Mouse (Mus musculus) liver, embryonic 11.5 days (tissue): ENCODE data around the gene Hivep3. TPM values are rescaled to one million over a fixed set of nuclear protein-coding genes. Genes with fewer than 3 reads are reported as not detected.

Experiments used
- ATAC-seq: fragments of 200-750 bp; cut with Nextera tagmentation; replicated peaks from 2 replicates; pipeline ENCODE4 v1.8.0; 2017; ENCODE audit warnings: moderate number of reproducible peaks, mild to moderate bottlenecking, moderate TSS enrichment, moderate library complexity; ENCODE audit not compliant: low FRiP score
- DNase-seq: peaks from one replicate; pipeline ENCODE4 v3.0.0-alpha.2; 2017; ENCODE audit warnings: low spot score
- H3K27ac ChIP-seq: fragments of 300-500 bp; sonication (generic); 2 replicates; pipeline ENCODE4 v1.5.1; 2014; ENCODE audit warnings: mild to moderate bottlenecking, low read depth, low read length, control low read depth
- H3K27me3 ChIP-seq: fragments of 300-500 bp; sonication (generic); replicated peaks from 2 replicates; pipeline ENCODE4 v1.6.1; 2014; ENCODE audit warnings: low read length, mixed read lengths; ENCODE audit not compliant: control insufficient read depth, insufficient read depth
- H3K36me3 ChIP-seq: fragments of 300-500 bp; sonication (generic); 2 replicates; pipeline ENCODE4 v1.6.1; 2014; ENCODE audit warnings: mild to moderate bottlenecking, low read length, moderate library complexity, mixed read lengths; ENCODE audit not compliant: control insufficient read depth, insufficient read depth
- H3K4me1 ChIP-seq: fragments of 300-500 bp; sonication (generic); replicated peaks from 2 replicates; pipeline ENCODE4 v1.6.1; 2014; ENCODE audit warnings: low read length, mixed read lengths; ENCODE audit not compliant: control insufficient read depth, insufficient read depth
- H3K4me2 ChIP-seq: fragments of 300-500 bp; sonication (generic); 2 replicates; pipeline ENCODE4 v1.6.1; 2014; ENCODE audit warnings: mild to moderate bottlenecking, control low read depth, moderate library complexity
- H3K4me3 ChIP-seq: fragments of 300-500 bp; sonication (generic); 2 replicates; pipeline ENCODE4 v1.5.1; 2014; ENCODE audit warnings: low read depth, low read length, control low read depth
- H3K9ac ChIP-seq: fragments of 300-500 bp; sonication (generic); 2 replicates; pipeline ENCODE4 v1.6.1; 2014; ENCODE audit warnings: low read depth, low read length, control low read depth
- H3K9me3 ChIP-seq: fragments of 300-500 bp; sonication (generic); 2 replicates; pipeline ENCODE4 v1.6.1; 2016; ENCODE audit warnings: low read length, inconsistent platforms, mixed read lengths; ENCODE audit not compliant: control insufficient read depth
- WGBS: fragments of 180-500 bp; shearing (Covaris S2); extraction: QIAGEN DNeasy Blood & Tissue Kit; methylation state at CpG from one replicate; pipeline ENCODE4 v1.1.7; 2014; 5-methylcytosine and 5-hydroxymethylcytosine counted together
- polyA plus RNA-seq: library from polyadenylated mRNA; unstranded; fragments of >200 nt; fragmentation: Nextera tagmentation; extraction: Ambion mirVana; gene quantifications from 2 replicates; pipeline ENCODE4 v1.2.1, GENCODE M21; 2014

Hivep3 gene
- polyA plus RNA-seq, 1 experiment from 2014 or later: 2.7 TPM

- no peak overlapping the region for H3K27ac ChIP-seq
- H3K4me3 ChIP-seq: no peak overlapping the region
- H3K9me3 ChIP-seq: no peaks in the 10 kb centered on the region
- no peak overlapping the region for H3K4me2 ChIP-seq
- no peaks in the 10 kb centered on the region for H3K27me3 ChIP-seq
- ATAC-seq (no peak), DNase-seq (no peak)
- H3K4me1 ChIP-seq: no peaks in the 10 kb centered on the region; the same call in 1 of the 2 replicates
- WGBS: 72% methylated on average over 3 of the region's 3 CpGs
- no peak overlapping the region for H3K9ac ChIP-seq
- H3K36me3 ChIP-seq: no peaks in the 10 kb centered on the region
Observed at GRCm38 (mm10) chr4:119865827-119866455, 132.4 kb downstream of the Hivep3 start.

- Histone ChIP-seq H3K27ac (no peak overlapping the region), H3K4me3 (no peak overlapping the region), H3K36me3 (no peaks in the 10 kb centered on the region), H3K9ac (no peak overlapping the region), H3K27me3 (no peaks in the 10 kb centered on the region), H3K4me1 (no peaks in the 10 kb centered on the region; the same call in 1 of the 2 replicates), H3K9me3 (no peaks in the 10 kb centered on the region), H3K4me2 (no peak overlapping the region)
- ATAC-seq (no peak), DNase-seq (no peak)
- WGBS: 93% methylated on average over 3 of the region's 3 CpGs
Observed at GRCm38 (mm10) chr4:119867132-119867531, 133.5 kb downstream of the Hivep3 start.

- H3K4me1 ChIP-seq: no peaks in the 10 kb centered on the region; the same call in 1 of the 2 replicates
- H3K9ac ChIP-seq: no peak overlapping the region
- WGBS: 60% methylated on average over 6 of the region's 6 CpGs
- H3K27ac ChIP-seq: no peak overlapping the region
- H3K4me3 ChIP-seq: no peak overlapping the region
- no peaks in the 10 kb centered on the region for H3K27me3 ChIP-seq
- no peak for ATAC-seq
- no peaks in the 10 kb centered on the region for H3K36me3 ChIP-seq
- H3K9me3 ChIP-seq: no peaks in the 10 kb centered on the region
- H3K4me2 ChIP-seq: no peak overlapping the region
- no peak for DNase-seq
Observed at GRCm38 (mm10) chr4:119870411-119870810, 136.8 kb downstream of the Hivep3 start.

DNA sequence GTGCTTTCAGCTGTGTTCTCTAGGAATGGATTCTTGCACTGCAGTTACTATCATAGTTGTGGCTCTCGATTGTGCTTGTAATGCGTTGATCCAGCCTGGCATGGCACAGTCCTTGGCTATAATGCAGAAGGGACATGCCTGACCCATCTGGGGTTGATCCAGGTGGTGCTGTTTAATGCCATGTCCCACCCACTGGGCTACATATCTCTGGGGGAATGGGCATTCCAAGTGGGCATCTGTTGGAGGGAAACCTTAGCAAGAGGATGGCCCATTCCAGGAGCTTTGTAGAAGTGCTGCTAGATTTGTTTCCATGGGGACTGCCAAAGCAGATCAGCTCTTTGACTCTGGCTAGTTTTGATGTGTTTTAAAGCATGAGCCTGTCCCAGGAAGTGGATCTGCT, 137.9 kb downstream of the Hivep3 start:
- ATAC-seq: no peak
- no peak overlapping the region for H3K27ac ChIP-seq
- 89% methylated on average over 2 of the region's 2 CpGs for WGBS

GRCm38 (mm10) chr4:119871861-119872582, 138.4 kb downstream of the Hivep3 start:
- DNase-seq (no peak), ATAC-seq (no peak)
- Histone ChIP-seq H3K36me3 (no peaks in the 10 kb centered on the region), H3K27me3 (no peaks in the 10 kb centered on the region), H3K27ac (no peak overlapping the region), H3K9me3 (no peaks in the 10 kb centered on the region), H3K9ac (no peak overlapping the region), H3K4me3 (no peak overlapping the region), H3K4me2 (no peak overlapping the region), H3K4me1 (no peaks in the 10 kb centered on the region; the same call in 1 of the 2 replicates)
- 85% methylated on average over 10 of the region's 10 CpGs for WGBS

More for the DNA sequence above, 137.9 kb downstream of the Hivep3 start:
- H3K4me2 ChIP-seq: no peak overlapping the region
- no peaks in the 10 kb centered on the region for H3K27me3 ChIP-seq
- H3K9me3 ChIP-seq: no peaks in the 10 kb centered on the region
- DNase-seq: no peak
- no peaks in the 10 kb centered on the region; the same call in 1 of the 2 replicates for H3K4me1 ChIP-seq
- no peak overlapping the region for H3K4me3 ChIP-seq
- H3K9ac ChIP-seq: no peak overlapping the region
- H3K36me3 ChIP-seq: no peaks in the 10 kb centered on the region

GRCm38 (mm10) chr4:119873935-119874334, 140.4 kb downstream of the Hivep3 start:
- ATAC-seq (no peak), DNase-seq (no peak)
- Histone ChIP-seq H3K4me3 (no peak overlapping the region), H3K9ac (no peak overlapping the region), H3K4me2 (no peak overlapping the region), H3K27ac (no peak overlapping the region), H3K9me3 (no peaks in the 10 kb centered on the region), H3K4me1 (no peaks in the 10 kb centered on the region; the same call in 1 of the 2 replicates), H3K36me3 (no peaks in the 10 kb centered on the region), H3K27me3 (no peaks in the 10 kb centered on the region)
- WGBS: 73% methylated on average over 6 of the region's 6 CpGs

GRCm38 (mm10) chr4:119875592-119875991, 142.0 kb downstream of the Hivep3 start:
- ATAC-seq: no peak
- Histone ChIP-seq H3K4me1 (no peaks in the 10 kb centered on the region), H3K9me3 (no peaks in the 10 kb centered on the region), H3K27ac (no peak overlapping the region), H3K36me3 (no peaks in the 10 kb centered on the region), H3K4me3 (no peak overlapping the region), H3K9ac (no peak overlapping the region), H3K4me2 (no peak overlapping the region), H3K27me3 (no peaks in the 10 kb centered on the region)
- no peak for DNase-seq
- 82% methylated on average over 2 of the region's 2 CpGs for WGBS

DNA sequence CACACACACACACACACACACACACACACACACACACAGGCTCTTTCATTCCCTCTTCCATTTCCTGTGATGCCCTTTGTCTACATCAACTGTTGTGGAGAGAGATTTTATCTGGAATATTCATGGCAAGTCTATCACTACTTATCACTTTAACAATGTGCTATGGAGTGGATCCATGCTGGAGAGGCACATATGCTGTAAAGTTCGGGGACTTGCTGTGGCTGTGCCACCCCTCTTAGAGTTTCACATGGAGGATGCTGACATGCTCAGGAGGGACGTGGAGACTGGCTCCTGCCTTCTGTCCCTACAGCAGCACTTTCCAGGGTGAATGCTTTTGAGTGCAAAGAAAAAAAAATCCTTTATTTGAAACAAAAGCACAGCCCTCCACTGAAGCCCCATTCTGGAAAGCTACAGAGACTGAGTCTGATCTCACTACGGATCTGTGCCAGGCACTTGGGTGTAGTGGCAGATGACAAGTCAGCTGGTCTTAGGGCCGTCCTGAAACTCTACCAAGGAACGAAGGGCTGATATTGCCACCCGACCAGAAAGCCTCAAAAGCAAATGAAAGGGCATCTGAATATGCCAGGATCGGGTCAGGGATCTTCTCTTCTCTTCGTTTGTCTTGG, 143.1 kb downstream of the Hivep3 start:
- no peaks in the 10 kb centered on the region for H3K9me3 ChIP-seq
- no peak overlapping the region for H3K4me2 ChIP-seq
- DNase-seq (no peak), ATAC-seq (no peak)
- no peak overlapping the region for H3K9ac ChIP-seq
- no peaks in the 10 kb centered on the region for H3K27me3 ChIP-seq
- H3K36me3 ChIP-seq: no peaks in the 10 kb centered on the region
- H3K4me1 ChIP-seq: no peaks in the 10 kb centered on the region
- no peak overlapping the region for H3K27ac ChIP-seq
- WGBS: 73% methylated on average over 8 of the region's 8 CpGs
- no peak overlapping the region for H3K4me3 ChIP-seq
